Mouse (Mus musculus) granulocyte monocyte progenitor cell, adult 5-6 weeks (primary cell): ENCODE results near the gene Ifnab. TPM values are rescaled to one million over a fixed set of nuclear protein-coding genes. Genes with fewer than 3 reads are reported as not detected.

Source experiments
- ATAC-seq: replicated peaks from 2 replicates; pipeline ENCODE4 v1.8.0; 2016; ENCODE audit warnings: mild to moderate bottlenecking, moderate TSS enrichment, inconsistent platforms; ENCODE audit not compliant: poor library complexity, severe bottlenecking
- total RNA-seq, 2 experiments: library from RNA; stranded (forward) in 1 of 2; stranded (reverse) in 1 of 2; fragments of 200-712, 200-1000 nt in 1 of 2; fragments of >200 nt in 1 of 2; fragmentation: Nextera tagmentation in 1 of 2; gene quantifications; 2 replicates each; pipeline ENCODE4 v1.2.3; 2014 to 2017

Ifnab gene
- total RNA-seq (2014; fragmentation: Nextera tagmentation) (not detected in 2 replicates), total RNA-seq (2017) (not detected in 2 replicates)

DNA sequence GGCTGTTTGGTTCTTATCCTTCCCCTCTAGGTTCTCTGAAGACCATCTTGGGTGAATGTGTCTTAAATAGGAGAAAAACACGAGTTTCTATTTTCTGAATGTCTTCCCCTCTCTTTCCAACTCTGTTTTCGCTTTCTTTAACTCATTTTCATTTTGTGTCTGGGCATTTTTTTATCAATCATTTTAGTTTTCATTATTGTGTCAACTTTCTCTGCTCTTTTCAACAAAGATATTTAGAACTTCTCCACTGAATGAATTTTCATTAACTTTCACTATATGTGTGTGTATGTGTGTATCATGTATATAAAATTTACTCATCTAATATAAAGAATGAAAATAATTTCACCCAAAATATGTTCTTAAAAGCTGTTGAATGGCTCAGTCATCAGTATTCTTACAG, at the start of gene Ifnab:
Gene Ifnab, minus strand, starts transcription at position 101 of the 400 bp plus-strand sequence.
- ATAC-seq = no peak

DNA sequence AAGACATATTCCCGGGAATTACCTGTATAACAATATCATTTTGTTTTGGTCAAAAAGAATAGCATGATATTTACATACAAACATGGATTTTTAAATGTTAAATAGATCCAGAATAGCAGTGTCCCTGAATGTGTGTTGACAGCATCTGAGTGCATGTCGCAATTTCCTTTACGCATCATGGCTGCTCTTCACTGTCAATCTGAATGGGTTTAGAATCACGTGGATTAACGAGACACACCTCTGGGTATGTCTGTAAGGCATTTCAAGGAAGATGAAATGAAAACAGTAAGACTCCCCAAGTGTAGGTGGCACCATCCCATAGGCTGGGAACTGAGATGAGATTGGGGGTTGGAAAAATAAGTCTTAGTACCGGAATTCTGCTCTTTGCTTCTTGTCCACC, 47.9 kb upstream of the Ifnab start:
- peak; percentile 79 for ATAC-seq

DNA sequence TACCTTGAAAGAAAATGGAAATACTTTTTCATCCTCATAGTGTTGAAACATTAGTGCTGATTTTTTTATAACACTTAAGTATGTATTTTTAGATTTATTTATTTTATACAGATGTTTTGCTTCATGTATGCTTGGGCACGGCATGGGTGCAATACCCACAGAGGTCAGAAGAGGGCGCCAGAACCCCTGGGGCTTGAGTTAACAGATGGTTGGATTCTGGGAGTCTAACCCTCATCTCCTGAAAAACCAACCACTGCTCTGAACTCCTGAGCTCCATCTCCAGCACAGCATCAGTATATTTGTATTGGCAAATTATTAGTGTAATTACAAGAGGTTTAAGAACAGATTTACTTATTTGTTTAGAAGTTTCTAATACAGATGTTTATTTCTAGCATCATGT, 47.3 kb upstream of the Ifnab start:
- peak; percentile 66 for ATAC-seq

DNA sequence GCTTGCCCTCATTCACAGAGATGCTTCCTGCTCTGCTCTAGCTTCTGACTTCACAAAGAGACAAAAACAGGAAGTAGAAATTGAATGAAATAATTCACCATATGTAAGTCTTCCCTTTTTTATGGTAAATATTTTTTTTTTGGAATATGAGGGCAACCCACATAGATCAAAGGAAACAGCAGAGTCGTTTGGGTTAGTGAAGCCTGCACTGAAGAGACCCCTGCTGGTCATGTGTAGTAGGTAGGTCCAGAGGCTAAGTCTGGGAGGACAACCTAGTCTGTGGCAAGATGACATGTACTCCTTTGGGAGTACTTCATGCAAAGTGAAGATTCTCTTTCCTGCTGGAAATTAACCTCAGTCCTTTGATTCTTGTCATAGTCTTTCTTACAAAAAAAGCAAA, 36.2 kb upstream of the Ifnab start:
- ATAC-seq = peak; percentile 89

DNA sequence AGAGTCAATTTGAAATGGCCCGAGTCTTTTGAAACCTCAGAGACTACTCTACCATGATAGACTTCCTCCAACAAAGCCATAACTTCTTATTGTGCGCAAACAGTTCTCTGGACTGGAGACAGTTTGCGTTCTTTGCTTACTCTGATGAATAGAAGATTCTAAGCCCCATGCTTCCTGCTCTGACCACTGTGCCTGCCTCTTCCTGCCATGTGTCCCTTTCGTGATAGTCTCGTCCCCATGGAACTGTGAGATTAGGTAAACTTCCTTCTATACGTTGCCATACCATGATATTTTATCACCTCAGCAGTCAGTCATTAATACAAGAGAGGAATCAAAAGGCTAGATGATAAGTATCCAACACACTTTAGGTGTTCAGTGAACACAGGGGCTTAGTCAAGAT, 35.6 kb upstream of the Ifnab start:
- ATAC-seq = no peak

DNA sequence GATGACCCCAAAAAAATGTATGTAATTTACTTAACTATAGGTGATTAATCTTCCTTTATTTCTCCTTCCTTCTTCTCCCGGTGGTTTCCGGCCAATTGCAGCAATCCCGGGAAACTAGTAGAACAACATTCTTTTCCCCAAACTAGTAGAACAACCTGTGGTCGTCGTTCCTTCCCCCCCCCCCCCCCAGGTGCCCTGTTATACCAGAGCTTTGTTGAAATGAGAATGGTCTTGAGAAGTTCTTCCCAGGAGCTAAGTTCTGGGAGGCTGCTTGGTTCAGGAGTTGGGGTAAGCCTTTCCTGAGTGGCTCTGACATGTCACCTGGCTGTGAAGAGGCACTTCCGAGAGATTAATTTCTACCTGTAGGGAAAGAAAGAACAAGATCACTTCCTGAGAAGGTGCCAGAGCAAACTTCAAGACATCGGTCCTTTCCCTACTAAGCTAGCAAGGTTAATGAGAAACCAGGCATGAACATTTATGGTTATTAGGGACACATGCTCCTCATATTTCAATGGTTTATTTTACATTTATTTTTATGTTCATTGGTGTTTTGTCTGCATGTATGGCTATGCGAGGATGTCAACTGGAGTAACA, 32.4 kb upstream of the Ifnab start:
- ATAC-seq = no peak

DNA sequence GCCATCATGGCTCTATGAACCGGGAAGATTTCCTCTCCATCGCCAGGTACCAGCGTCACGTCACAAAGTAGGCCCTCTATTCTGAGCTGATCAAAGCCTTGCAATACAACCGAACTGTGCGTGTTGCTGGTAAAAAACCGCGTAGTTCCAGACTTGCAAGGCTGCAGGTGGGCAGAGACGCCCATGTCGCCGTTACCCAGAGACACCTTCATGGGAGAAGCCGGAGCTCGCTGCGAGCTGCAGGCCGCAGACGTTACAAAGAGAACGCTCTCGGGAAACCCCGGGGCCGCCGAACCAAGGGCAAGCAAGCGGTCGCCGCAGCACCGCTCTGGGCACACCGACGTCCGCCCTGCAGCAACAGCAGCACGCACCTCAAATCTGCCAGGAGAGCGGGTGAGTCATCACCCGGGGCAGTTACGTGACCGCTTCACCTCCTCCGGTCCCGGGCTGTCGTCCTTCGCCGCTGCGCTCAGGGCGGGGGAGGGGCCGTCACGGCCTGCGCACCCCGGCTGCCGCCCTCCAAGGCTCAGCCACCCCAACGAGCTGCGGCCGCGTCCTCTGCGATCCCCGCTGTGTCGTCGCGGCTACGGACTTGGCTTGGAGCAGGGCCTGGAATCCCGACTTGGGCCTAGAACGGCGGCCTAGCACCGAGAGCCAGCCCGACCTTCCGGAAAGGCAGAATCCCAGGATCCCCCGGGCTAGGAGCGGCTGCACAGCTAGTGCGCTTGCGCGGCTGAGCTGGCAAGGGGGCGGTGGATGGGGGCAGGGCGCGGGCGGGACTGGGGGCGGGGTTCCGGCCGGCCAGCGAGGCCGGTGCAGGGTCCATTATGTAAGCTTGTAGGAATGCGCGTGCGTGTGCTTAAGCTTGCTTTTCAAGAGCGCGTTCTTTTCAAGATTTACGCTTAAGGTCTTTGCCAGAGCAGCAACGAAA, 30.9 kb upstream of the Ifnab start, which contains the start of the genes Gm26566 and Klhl9:
Gene Gm26566, plus strand, starts transcription at position 15 of the 931 bp plus-strand sequence.
Gene Klhl9, minus strand, starts transcription at position 675 of the 931 bp plus-strand sequence.
- peak; percentile 87 for ATAC-seq

DNA sequence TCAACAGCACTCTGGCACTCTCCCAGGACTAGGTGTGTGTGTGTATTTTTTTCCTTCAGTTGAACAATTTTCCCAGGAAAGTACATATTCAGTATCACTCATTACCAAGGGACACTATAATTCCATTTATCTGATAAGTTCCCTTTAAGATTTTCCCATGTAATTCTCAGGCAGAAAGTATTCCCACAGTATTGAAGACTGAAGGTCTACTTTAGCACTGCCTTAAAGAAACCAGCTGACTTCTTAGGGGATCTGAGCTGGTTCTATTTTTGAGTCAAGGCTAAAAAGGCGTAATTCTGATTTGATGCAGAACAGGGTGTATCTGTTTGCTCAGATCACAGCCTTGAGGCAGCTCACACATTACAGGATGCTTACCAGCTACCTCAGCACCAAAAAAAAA, 27.6 kb upstream of the Ifnab start:
- no peak for ATAC-seq

DNA sequence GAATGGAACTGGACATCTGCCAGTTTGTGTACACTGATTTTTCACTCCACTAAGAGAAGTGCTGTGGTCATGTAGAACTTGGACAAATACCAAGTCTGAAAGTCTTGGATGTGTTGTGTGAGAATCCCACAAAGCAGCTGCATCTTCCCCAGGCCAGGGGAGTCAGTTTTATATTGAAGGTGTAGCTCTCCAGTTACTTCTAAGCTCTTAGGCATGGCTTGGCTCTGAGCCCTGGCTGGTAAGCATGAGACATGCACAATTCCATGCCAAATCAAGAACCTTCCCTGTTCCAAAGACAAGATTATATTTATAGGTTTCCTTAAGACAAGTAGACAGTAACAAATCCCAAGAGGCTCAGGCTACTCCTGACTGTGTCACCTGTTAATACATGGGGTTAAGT, 23.9 kb upstream of the Ifnab start:
- no peak for ATAC-seq

DNA sequence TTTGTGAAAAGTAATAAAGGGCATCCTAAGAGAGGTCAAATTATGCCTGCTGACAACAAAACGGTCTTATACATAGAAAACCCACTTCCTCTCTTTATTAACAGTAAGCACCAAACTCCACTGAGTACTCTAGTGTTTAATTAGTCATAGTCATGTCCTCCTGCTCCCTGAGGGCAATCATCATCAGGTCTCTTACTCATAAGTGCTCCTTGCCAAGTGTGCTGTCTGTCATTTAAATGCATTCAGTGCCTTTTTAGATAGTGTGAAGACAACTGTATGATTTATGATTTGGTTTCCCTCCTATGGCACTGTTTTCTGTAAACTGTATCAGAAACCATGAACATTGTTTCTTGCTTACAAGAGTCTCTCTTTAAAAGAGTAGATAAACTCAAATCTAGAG, 23.1 kb upstream of the Ifnab start:
- no peak for ATAC-seq

DNA sequence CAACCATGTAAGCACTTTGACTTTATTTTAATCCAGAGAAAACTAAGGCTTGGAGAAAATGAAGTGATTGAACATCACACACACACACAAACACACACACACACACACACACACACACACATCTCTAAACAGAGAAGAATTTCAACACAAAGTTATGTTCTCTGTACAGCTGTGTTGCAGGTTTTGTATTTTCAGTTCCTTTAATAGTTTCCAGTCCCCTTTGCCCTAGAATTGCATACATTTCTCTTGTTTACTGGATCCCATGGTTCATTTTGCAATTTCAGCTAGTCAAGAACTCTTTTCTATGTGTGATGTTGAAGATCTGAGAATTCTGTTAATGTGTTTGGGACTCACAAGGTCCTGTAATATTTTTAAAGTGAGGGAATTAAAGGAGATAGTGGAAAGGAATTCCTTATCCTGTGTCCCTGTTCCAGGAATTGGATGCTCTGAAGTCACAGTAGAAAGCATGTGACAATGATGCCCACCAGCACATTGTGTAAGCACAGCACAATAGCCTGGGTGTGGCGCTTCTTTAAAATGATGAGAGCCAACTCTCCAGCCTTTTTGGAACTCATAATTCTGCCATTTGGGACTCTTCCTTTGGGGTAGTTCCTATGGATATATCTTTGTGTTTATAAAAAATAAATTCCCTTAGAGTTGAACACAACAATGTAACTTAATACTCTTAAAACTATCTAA, 16.1 kb upstream of the Ifnab start:
- ATAC-seq = peak; percentile 86

DNA sequence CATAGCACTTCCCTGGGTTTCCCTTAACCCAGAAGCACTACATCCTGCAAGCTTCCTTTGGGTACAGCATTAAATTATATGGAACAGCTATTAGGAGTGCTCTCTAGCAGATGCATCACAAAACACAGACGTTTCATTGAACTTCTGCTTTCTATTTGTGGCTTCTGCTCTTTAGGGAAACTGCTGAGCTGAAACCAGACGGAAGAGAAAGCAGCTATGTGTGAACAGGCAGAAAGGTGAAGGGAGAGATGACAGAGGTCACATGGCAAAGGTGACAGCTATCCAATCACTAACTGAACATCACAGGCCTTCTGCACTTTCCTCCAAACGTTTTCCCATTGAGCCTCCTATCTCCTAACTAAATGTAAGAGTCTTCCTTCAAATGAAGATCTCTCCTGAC, 14.8 kb upstream of the Ifnab start:
- peak; percentile 79 for ATAC-seq

DNA sequence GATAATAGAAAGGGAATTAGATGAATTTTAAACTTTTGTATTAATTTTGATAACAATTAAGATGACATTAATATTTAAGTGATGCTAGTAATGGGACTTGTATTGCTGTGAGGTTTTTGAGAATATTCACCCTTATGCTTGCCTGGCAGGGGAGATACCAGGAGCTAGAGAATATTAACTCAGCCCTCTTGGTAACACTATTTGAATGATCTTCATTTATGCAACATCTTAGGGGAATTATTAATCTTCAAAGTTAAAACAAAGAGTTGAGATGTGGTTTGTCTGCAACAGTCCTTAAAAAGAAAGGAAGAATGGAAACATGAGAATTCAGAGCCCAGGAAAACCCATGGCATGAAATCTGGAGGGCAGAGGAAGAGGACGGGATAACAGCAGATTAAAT, 8.1 kb upstream of the Ifnab start:
- no peak for ATAC-seq

DNA sequence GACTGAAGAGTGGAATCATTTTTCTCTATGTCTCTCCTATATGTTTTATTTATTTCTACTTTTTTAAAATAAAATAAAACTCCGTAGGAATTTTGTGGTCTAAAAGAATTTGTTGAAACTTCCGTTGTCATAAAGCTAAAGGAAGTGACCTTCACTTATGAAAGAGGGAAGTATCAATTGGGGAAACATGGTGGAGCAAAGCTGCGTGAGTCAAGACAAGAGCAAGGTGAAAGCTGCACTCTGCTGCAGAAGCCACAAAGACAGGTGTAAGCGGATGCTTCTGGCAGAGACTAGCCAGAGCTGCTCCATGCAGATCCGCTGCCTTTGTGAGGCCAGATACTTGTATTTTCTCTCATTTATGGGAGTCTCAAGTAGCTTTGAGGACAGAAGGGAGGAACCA, 7.6 kb upstream of the Ifnab start:
- peak; percentile 72 for ATAC-seq

DNA sequence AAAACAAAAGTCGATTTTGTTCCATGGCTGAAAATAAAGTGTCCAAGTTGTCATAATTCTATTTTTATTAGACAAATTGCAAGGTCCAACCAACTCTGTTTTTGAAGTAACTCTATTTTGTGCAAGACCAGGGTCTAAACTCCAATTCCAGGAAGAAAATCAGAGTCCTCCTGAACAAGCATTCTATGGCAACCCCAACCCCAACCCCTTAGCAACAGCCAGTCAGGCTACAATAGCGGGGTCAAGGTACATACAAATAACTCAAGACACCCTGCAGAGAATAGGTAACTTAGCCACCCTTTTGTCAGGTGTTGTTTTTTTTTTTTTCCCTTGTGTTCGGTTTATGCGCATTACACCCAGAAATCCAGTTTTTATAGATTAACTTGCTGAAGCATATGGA, 6.6 kb upstream of the Ifnab start:
- ATAC-seq = no peak

DNA sequence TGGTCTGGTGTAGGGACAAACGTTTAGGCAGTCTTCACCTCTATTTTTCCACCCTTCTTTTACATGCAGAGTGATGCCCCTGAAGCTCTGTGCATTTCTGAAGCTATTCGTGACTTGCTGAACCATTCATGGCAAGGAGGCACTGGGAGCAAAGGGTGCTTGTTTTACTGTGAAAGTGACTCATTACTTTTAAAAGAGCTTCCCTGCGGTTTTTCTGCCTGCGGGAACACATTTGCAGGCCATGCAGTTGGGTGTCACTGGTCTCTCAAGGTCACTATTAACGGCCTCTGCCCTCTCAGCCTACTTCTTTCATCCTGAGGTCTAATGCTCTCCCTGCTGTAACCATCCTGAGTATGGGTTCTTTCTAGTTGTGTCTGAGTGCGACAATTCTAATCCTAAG, 5.9 kb upstream of the Ifnab start:
- ATAC-seq = no peak

DNA sequence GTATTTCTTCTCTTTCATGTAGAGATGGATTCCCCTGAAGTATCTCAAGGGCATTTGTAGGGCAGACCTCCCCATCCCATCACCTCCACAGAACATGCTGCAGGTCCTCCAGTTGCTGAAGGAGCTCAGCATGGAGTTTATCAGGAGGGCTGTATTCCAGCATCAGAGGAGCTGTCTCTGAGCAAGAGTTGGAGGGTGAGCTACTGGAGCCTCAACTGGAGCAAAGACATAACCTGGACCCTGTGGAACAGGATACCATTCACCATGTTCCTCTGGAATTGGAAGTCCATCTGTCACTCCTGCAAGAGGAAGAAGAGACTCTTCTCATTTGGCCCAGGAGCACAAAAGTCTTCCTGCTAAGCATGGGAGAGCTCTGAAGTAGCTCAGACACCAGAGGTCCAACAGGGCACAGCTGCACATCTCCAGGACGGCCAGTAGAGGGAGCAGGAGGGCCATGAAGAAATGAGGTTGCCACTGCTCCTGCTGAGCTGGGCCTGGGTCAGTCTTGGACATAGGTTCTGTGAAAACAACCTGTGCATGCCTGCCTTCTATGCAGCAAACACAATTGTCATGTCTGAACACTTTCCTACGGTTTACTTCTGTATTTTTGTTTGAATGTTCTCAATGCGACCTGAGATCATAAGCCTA, 5.2 kb upstream of the Ifnab start:
- ATAC-seq = peak; percentile 88

DNA sequence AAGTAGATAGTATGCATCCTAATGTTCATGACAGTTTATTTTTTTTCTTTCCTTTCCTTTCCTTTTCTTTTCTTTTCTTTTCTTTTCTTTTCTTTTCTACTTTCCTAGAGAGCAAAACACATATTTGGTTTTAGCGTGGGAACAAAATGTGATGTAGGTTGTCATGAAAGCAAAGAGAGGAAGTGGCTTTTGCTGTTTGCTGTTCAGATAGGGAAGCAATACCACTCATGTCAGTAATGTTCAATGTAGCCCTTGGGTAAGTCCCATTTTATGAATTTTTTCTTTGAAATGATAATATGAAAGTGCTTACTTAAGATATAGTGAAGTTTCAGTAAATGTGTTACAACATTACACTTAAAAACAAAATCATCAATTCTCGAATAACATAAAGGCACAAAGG, 2.2 kb upstream of the Ifnab start:
- ATAC-seq = peak; percentile 75

DNA sequence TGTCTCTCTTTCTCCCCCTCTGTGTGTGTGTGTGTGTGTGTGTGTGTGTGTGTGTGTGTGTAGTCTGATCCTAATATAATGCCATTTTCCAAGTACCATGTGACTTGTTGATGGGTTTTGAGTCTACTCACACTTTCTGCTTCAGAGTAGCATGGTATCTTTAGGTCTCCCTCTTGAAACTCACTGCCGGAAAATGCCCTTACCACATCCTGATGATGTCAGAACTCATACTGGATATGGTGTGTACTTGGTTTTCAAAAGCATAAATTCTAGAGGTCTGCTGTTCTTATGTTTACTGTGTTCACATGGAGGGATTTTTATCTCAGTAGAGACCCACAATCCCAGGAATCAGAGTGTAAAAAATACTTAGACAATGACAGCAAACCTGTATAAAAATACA, 1.4 kb upstream of the Ifnab start:
- 0 out of 2 replicates have a peak, but pooled peaks have one; percentile 23 for ATAC-seq

DNA sequence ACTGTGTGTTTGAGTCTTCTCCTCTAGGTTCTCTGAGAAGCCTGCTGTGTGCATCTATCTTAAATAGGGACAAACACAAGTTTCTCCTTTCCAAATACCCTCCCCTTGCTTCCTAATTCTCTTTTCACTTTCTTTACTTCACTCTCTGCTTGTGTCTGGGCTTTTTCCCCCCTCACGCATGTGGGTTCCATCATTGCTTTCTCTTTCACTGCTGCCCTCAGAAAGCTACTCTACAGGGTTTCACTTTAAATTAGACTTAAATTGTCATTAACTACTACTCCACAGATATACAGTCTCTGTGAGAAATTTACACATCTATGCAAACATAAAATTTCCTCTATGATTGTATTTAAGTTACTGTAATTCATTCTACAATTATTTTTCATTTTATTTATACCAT, 7.3 kb downstream of the Ifnab start, which contains the start of gene Ifna2:
Gene Ifna2, minus strand, starts transcription at position 101 of the 400 bp plus-strand sequence.
- ATAC-seq = no peak
